Mouse (Mus musculus) midbrain, embryonic 14.5 days (tissue): ENCODE measurements around the gene Snapc4. TPM values are rescaled to one million over a fixed set of nuclear protein-coding genes. Genes with fewer than 3 reads are reported as not detected.

Experiments
- ATAC-seq: fragments of 200-750 bp; cut with Nextera tagmentation; 2 replicates; pipeline ENCODE4 v1.8.0; 2017; ENCODE audit warnings: moderate number of reproducible peaks, moderate library complexity; ENCODE audit not compliant: low FRiP score, low TSS enrichment
- DNase-seq: peaks from one replicate; pipeline ENCODE4 v3.0.0-alpha.2; 2015
- H3K27ac ChIP-seq: fragments of 300-500 bp; sonication (generic); replicated peaks from 2 replicates; pipeline ENCODE4 v1.5.1; 2014; ENCODE audit warnings: mild to moderate bottlenecking, low read depth, low read length, moderate library complexity
- H3K27me3 ChIP-seq: fragments of 300-500 bp; sonication (generic); 2 replicates; pipeline ENCODE4 v1.6.1; 2014; ENCODE audit warnings: low read length, control low read depth, mixed read lengths; ENCODE audit not compliant: control insufficient read depth, insufficient read depth
- H3K36me3 ChIP-seq: fragments of 300-500 bp; sonication (generic); 2 replicates; pipeline ENCODE4 v1.6.1; 2014; ENCODE audit warnings: low read length, control low read depth; ENCODE audit not compliant: control insufficient read depth, insufficient read depth
- H3K4me1 ChIP-seq: fragments of 300-500 bp; sonication (generic); 2 replicates; pipeline ENCODE4 v1.6.1; 2014; ENCODE audit warnings: mild to moderate bottlenecking, antibody characterized with exemption, low read length, control low read depth; ENCODE audit not compliant: control insufficient read depth, insufficient read depth
- H3K4me2 ChIP-seq: fragments of 300-500 bp; sonication (generic); 2 replicates; pipeline ENCODE4 v1.6.1; 2014; ENCODE audit warnings: mild to moderate bottlenecking, low read length, moderate library complexity
- H3K4me3 ChIP-seq: fragments of 300-500 bp; sonication (generic); replicated peaks from 2 replicates; pipeline ENCODE4 v1.5.1; 2014; ENCODE audit warnings: low read depth, low read length
- H3K9ac ChIP-seq: fragments of 300-500 bp; sonication (generic); replicated peaks from 2 replicates; pipeline ENCODE4 v1.6.1; 2014; ENCODE audit warnings: mild to moderate bottlenecking, low read length, moderate library complexity
- H3K9me3 ChIP-seq: fragments of 300-500 bp; sonication (generic); 2 replicates; pipeline ENCODE4 v1.6.1; 2016; ENCODE audit warnings: low read length, control low read depth, mixed read lengths; ENCODE audit not compliant: control insufficient read depth
- WGBS: fragments of 180-500 bp; shearing (Covaris S2); extraction: QIAGEN DNeasy Blood & Tissue Kit; methylation state at CpG from one replicate; pipeline ENCODE4 v1.1.7; 2014; 5-methylcytosine and 5-hydroxymethylcytosine counted together
- polyA plus RNA-seq: library from polyadenylated mRNA; unstranded; fragments of >200 nt; fragmentation: Nextera tagmentation; extraction: Ambion mirVana; gene quantifications from 2 replicates; pipeline ENCODE4 v1.2.1, GENCODE M21; 2014

Gene Snapc4
- polyA plus RNA-seq, 1 experiment from 2014 or later: 25.3 TPM

DNA sequence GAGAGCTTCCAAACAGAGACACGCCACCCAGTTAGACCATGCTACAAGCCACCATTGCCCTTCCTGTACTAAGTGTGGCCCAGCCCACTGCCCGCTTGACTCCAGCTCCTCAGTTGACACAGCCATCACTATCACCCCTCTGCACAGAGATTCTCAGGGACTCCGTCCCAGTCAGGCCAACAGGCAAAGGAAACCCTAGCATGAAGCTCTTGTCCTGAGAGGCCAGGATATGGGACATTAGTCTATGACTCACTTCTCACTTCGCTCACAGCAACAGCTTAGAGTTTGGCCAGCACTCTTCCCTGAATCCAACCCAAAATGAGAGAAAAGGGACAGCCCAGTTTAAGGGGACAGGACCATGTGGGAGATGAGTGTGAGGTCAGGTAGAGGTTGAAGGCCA, 26.1 kb downstream of the Snapc4 start:
- ATAC-seq (no peak), DNase-seq (no peak)
- WGBS: 87% methylated on average over 4 of the region's 4 CpGs
- no peak overlapping the region for H3K4me3 ChIP-seq
- no peak overlapping the region for H3K4me2 ChIP-seq
- no peaks in the 10 kb centered on the region for H3K27me3 ChIP-seq
- H3K36me3 ChIP-seq: peaks cover 11% of the 10 kb centered on the region
- no peaks in the 10 kb centered on the region for H3K9me3 ChIP-seq
- no peak overlapping the region for H3K9ac ChIP-seq
- H3K27ac ChIP-seq: no peak overlapping the region
- H3K4me1 ChIP-seq: peaks cover 20% of the 10 kb centered on the region

DNA sequence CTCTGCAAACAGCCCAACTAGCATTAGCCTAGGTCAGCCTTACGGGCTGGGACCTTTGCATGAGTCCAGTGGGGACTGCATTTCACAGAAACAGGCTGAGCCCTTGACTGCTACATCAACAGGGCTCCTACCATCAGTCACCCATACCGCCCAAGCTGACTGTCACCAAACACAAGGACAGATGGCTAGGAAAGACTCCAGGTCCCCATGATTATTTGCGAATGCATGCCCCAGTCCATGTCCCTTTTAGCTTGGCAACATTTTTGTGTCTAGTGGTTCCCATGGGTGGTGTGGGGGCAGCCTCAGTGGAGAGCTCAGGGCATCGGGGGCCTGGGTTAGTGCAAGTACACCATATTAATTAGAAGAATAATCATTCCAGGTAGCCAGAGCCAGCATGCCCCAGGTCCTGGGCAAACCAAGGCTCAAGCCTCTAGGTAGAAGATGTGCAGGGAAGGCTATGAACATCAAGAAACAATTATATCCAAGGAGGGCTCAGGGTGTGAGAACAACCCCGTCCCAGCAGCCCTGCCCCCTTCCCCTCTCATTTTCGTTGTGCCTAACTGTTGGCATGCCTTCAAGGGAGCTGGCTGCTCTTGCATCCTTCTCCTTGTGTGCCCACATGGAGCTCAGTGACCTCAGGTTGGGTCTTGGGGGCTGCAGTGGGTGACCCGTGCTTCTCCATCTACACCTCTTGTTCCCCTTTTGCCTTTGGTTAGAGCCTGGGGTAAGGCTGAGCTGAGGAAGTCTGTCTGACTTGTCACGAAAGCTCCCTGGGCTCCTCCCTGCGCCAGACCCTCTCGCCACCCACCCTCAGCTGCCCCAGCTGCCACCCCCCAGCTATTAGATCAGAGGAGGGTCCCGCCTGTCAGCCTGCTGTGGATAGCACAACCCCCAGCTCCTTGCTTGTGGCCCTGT, 27.1 kb downstream of the Snapc4 start:
- Histone ChIP-seq H3K9ac (peak overlapping the region; percentile 92; the same call in 1 of the 2 replicates), H3K4me2 (peak overlapping the region; percentile 82), H3K27me3 (no peaks in the 10 kb centered on the region), H3K4me3 (peak overlapping the region; percentile 80), H3K9me3 (no peaks in the 10 kb centered on the region), H3K36me3 (peaks cover 22% of the 10 kb centered on the region), H3K27ac (no peak overlapping the region), H3K4me1 (peaks cover 20% of the 10 kb centered on the region)
- no peak for ATAC-seq
- 90% methylated on average over 11 of the region's 11 CpGs for WGBS
- DNase-seq: no peak

DNA sequence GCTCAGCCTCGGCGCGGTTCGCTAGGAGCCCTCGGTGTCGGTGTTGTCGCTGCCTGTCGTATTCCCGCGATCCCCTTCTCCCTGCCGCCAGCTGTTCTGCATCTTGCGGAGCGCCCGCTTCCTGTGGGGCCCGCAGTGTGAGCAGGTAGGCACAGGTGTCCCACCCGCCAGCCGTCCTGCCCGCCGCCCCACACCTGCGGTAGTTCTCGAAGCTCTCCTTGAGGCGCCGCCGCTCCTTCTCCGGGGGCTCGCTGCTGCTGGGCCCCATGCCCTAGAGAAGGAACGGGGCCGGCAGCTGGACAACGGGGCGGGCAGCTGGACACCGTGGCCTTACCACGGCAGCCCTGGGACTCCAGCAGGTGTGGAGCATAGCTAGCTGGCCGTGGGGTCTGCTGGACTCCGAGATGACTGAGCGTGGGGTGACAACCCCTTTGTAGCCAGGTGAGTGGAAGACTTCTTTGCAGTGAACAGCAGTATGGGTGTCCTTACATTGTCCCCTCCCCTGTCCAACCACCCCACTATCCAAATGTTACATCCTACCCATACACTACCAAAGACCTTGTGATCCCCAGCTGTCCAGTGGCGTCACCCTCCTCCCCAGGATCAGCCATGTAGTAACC, 28.1 kb downstream of the Snapc4 start:
- H3K4me3 ChIP-seq: peak overlapping the region; percentile 80

DNA sequence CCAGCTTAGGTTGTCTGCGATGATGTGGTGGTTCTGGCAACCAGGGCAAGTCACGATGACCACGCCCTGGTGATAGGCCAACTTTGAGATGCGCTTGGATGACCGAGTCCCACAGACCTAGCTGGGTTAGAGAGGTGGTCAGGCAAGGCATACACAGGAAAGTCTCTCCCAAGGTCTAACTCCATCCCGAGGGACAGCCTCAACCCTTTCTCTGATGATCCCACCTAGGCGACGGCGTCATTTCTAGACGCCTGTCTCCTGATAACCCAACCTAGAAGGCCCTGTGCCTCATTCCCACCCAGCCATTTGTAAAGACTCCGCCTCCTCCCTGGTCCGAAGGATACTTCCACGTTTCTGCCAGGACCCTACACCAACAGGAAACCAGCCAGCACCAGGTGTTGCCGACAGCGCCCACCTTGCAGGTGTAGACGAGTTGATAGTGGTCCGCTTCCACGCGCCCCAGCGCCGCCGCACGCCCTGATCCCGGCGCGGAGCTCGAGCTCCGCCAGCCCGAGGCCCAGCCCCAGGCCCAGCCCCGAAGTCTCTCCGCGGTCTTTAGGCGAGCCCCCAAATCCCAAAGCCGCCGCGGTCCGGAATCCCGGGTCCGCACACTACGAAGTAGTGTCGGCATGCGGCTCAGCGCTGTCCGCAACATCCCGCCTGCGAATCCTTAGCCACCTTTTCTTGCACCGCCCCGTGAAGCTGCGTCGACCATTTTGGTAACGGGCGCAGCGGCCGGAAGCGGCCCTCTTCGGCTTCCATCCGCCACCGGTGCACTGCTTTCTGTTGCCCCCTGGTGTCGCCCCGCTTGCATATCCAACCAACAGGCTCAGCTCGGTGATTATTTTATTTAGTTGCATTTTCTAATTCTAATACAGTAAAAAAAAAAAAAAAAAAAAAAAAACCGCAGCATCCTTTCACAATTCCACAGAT, 28.8 kb downstream of the Snapc4 start, which contains the start of gene Dnlz:
TSS of gene Dnlz (minus strand) at position 753 of the 933 bp plus-strand sequence.
- WGBS: 2% methylated on average over 62 of the region's 62 CpGs
- H3K4me1 ChIP-seq: peaks cover 20% of the 10 kb centered on the region
- H3K4me3 ChIP-seq: peak within 1 kb of the TSS; percentile 80
- peak within 1 kb of the TSS; percentile 92 for H3K9ac ChIP-seq
- H3K27ac ChIP-seq: peak within 1 kb of the TSS; percentile 91
- no peaks in the 10 kb centered on the region for H3K9me3 ChIP-seq
- H3K36me3 ChIP-seq: peaks cover 39% of the 10 kb centered on the region
- ATAC-seq (peak; percentile 85), DNase-seq (peak; percentile 97)
- no peaks in the 10 kb centered on the region for H3K27me3 ChIP-seq
- H3K4me2 ChIP-seq: peak within 1 kb of the TSS; percentile 82

More for the DNA sequence above, 28.1 kb downstream of the Snapc4 start:
- no peaks in the 10 kb centered on the region for H3K9me3 ChIP-seq
- 2% methylated on average over 36 of the region's 36 CpGs for WGBS
- peaks cover 20% of the 10 kb centered on the region for H3K4me1 ChIP-seq
- H3K9ac ChIP-seq: peak overlapping the region; percentile 92
- DNase-seq (no peak), ATAC-seq (peak; percentile 53)
- peaks cover 31% of the 10 kb centered on the region for H3K36me3 ChIP-seq
- peak overlapping the region; percentile 82 for H3K4me2 ChIP-seq
- H3K27ac ChIP-seq: peak overlapping the region; percentile 91
- H3K27me3 ChIP-seq: no peaks in the 10 kb centered on the region

DNA sequence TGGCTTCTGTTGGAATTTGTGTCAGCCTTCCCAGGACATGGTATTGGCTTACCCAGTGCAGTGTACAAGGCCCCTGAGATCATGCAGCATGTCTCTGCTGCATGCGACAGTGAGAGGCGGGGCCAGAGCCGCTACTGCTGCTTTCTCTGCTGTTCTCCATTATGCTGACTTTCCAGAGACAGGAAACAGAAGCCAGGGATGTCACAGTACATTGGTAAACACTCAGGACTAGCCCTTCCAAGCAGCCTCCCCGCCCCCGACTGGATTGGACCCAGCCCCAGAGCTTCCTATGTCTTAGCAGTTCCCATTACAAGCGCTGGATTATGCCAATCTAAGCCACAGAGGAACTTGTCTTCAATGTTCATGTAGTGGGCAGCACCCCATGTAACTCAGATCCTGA, 32.2 kb downstream of the Snapc4 start:
- no peak for ATAC-seq
- peaks cover 70% of the 10 kb centered on the region for H3K36me3 ChIP-seq
- H3K27ac ChIP-seq: no peak overlapping the region

DNA sequence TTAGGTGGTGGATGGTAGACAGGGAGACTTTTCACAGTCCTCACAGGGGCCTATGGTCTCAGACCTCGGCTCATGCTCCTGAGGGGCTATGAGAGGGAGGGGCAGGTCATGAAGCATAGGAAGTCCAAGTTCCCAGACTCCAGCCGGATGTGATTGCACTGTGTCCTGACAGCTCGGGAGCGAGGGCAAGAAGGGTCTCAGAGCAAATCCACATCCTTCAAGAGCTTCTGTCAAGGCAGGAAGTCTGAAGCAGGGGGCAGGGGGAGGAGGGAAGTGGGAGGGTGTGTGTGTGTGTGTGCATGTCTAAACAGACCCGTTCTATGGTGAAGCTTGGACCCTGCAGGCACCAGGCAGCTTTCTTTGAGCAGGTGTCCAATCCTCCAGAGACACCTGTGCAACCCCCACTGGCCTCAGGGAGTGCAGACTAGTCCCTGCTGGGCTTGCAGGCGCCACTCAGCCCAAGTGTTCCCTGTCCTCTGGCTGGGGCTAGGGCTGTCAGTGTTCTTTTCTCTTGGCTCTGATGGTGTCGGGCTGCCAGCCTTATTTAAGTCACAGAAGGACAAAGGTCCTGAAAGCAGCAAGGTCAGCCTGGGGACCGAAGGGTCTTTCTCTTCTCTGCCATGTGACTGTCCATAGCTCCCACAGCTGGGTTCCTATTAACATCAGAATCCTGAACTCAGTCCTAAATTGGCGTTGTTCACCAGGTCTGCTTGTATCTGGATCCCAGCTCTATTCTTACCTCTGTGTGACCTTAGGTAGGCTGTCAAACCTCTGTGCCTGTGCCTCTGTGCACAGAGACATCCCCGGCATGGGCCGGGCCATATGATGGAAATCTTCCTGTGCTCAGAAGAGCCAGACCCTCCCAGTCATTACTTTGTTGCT, 37.6 kb downstream of the Snapc4 start:
- Histone ChIP-seq H3K27me3 (no peaks in the 10 kb centered on the region), H3K4me2 (no peak overlapping the region), H3K4me1 (no peaks in the 10 kb centered on the region), H3K27ac (no peak overlapping the region), H3K9me3 (no peaks in the 10 kb centered on the region), H3K36me3 (peaks cover 96% of the 10 kb centered on the region), H3K9ac (no peak overlapping the region), H3K4me3 (no peak overlapping the region)
- WGBS: 84% methylated on average over 11 of the region's 11 CpGs
- ATAC-seq (no peak), DNase-seq (no peak)

More for the DNA sequence above, 32.2 kb downstream of the Snapc4 start:
- 79% methylated on average over 6 of the region's 6 CpGs for WGBS
- H3K27me3 ChIP-seq: no peaks in the 10 kb centered on the region
- H3K4me2 ChIP-seq: no peak overlapping the region
- peaks cover 19% of the 10 kb centered on the region for H3K4me1 ChIP-seq
- H3K9ac ChIP-seq: no peak overlapping the region
- no peaks in the 10 kb centered on the region for H3K9me3 ChIP-seq
- no peak overlapping the region for H3K4me3 ChIP-seq
- no peak for DNase-seq

DNA sequence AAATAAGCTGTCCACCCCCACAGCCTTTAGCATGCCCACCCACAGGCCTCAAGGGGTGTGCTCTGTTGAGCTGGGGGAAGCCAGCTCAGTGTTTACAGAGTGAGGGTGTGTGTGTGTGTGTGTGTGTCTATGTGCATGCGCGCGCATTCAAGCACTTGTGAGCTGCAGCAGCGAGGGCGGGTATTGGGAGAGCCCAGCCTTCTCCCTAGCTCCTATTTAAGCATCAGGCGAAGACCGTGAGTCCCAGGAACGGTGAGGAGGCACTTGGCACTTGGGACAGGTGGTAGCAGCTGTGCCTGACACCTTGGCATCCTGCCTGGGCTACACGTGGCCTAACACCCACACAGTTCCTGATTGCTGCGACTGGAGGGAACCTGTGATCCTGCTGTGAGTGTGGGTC, 38.4 kb downstream of the Snapc4 start:
- no peaks in the 10 kb centered on the region for H3K4me1 ChIP-seq
- WGBS: 92% methylated on average over 10 of the region's 10 CpGs
- DNase-seq: peak; percentile 21
- peak overlapping the region; percentile 9; the same call in 1 of the 2 replicates for H3K27ac ChIP-seq
- H3K9ac ChIP-seq: no peak overlapping the region
- no peaks in the 10 kb centered on the region for H3K27me3 ChIP-seq
- no peaks in the 10 kb centered on the region for H3K9me3 ChIP-seq
- no peak overlapping the region for H3K4me3 ChIP-seq
- H3K4me2 ChIP-seq: no peak overlapping the region
- no peak for ATAC-seq
- H3K36me3 ChIP-seq: peaks cover 88% of the 10 kb centered on the region
